Mouse (Mus musculus): ENCODE data around the gene Vmp1.

Gene Vmp1

DNA sequence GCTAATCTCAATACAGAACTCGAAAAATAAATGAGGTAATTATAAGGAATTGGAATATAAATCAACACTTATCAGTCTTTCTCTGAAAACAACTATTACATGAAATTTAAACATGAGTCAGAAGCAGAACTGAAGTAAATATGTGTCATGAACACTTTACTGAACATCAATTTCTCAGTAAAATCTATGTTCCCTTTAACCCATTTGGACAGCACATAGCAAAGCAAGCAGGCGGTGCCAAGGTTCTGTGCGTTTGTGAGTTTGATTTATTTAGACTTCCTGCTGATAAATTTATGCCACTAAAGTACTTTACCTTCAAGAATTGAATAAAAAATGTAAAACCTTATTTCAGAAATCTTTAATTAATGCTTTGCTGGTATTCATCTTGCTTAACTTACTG lies 54.2 kb downstream of the Vmp1 start:
- no peak for DNase-seq

DNA sequence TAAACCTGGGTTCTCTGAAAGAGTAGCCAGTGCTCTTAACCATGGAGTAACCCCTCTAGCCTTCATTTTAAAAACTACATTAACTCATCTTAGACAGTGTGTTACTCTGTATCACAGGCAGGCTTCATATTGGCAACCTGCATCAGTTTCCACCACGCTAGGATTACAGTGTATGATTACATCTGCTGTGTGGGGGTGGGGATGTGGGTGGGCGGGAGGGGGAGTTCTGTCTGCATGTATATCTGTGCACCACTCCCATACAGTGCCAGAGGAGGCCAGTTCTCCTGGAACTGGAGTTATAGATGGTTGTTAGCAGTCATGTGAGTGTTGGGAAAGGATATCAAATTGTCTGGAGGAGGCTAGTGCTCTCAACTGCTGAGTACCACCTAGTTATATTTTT lies 55.2 kb downstream of the Vmp1 start:
- peak; percentile 53 for DNase-seq

DNA sequence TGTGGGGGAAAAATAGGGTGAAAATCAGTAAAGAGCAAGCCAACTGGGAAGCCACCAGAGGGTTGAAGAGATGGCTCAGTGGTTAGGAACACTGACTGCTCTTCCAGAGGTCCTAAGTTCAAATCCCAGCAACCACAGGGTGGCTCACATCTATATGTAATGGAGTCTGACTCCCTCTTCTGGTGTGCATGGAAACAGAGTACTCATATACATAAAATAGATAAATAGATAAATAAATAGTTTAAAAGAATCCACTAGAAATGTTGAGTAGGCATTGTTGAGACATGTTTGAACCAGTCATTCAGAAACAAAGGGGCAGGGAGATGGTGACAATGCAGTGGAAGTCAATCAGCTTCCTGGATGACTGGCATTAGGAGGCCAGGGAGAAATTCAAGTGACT lies 56.0 kb downstream of the Vmp1 start:
- DNase-seq = no peak

DNA sequence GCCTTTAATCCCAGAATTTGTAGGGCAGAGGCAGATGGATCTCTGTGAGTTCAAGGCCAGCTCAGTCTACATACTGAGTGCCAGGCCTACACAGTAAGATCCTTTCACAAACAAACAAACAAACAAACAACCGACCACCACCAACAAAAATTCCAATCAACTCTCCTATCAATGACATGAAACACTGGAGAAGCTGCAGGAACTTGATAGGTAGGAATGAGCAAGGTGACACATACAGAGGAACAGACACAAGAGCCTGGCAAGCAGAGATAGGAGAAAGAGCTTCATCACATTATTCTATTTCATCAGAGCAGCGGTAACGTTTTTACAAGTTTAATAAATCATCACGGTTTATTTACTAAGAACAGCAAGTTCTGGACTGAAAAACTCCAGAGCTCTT lies 56.9 kb downstream of the Vmp1 start:
- DNase-seq = no peak

DNA sequence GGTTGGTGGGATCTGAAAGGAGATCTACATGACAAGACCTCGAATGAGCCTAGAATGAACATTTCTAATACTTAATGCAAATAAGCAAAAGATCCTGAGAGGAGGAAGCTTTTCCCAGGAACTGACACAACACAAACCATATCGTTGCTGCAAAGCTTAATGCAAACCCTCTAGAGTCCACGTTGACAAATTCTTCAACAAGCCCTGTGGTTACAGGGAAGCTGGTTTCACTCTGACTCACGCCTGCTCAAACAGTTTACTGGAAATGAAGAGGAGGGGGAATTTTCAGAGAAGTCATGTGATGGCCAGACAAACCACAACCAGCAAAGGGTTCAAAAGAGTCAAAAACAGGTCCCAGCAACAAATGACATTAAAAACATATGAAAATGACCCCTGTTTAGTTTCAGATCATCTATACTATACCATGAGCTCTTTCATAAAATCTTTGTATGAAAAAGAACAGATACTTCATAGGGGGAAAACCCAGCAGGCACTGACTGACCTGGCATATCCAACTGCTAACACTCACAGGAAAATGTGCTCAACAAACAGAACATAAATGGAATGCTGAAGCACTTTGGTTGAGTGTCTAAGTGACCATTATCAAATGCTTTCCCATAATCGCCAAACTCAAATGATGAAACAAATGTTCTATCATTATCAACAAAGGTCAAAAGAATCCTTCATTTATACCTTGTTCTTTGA lies 59.2 kb downstream of the Vmp1 start:
- no peak for DNase-seq

DNA sequence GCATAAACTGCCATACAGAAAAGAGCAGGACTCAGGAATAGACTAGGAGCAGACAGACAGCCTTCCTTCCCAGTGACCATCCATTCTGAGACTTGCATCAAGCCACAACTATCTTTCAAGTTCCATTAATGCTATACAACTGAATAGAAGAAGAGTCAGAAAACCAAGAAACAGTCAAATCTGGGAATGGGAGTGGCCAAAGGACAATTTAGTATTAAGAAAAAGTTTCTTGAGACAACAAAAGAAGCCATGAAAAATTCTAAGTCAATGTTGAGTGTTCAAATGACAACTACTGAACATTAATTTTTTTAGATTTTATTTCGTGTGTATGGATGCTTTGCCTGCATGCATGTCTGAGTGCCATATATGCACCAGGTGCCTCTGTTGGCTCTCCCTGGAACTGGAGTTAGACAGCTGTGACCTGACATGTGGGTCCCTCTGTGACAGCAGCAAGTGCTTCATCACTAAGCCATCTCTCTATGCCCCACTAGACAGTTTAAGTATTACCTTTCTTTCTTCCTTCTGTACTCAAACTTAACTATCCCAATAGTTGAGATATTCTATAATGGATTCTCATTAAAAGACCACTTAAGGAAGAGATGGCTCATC lies 60.1 kb downstream of the Vmp1 start:
- no peak for DNase-seq

DNA sequence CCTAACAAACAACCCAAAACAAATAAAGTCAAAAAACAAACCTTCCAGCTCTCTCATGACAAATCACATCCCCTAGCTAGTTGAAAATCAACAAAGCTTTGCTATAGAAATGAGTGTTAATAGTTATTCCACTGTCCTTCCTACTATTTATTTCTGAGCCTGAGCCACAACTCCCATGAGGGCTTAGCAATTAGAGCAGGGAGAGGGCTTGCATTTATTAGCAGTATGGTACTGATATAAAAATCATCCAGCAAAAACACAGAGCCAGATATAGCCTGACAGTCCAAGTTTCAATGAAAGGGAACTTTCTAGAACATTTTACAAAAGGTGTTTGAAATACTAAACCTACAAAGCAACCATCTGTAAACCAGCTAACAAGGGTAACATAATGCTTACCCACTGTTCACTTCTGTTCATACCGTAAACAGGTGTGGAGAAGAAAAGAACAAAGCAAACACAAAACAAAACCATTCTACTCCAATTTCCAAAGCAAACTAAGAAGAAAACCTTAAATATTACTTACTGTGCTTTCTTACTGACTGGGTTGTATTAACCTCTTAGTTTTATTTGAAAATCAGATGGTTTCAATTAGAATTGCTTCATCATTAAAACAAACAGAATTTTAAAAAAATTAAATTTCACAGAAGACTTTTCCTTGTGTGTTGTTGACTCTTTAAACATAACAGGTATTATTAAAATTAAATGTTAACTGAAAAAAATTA lies 61.3 kb downstream of the Vmp1 start:
- DNase-seq = no peak

DNA sequence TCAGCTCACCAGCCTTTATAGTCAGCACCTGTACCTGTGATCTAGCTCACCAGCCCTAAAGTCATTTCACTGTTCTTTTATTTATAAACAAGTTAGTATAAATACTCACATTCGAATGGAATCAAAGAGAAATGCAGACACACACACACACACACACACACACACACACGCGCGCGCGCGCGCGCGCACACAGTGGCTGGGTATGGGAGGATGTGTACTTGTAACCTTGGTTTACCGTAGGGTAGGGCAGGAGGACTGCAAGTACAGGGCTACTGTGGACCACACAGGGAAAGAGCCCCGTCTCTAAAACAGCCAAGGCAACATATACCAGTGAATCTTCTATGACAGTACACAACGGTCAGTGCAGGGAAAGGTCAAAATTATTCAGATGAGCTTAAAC lies 62.5 kb downstream of the Vmp1 start:
- DNase-seq = no peak

DNA sequence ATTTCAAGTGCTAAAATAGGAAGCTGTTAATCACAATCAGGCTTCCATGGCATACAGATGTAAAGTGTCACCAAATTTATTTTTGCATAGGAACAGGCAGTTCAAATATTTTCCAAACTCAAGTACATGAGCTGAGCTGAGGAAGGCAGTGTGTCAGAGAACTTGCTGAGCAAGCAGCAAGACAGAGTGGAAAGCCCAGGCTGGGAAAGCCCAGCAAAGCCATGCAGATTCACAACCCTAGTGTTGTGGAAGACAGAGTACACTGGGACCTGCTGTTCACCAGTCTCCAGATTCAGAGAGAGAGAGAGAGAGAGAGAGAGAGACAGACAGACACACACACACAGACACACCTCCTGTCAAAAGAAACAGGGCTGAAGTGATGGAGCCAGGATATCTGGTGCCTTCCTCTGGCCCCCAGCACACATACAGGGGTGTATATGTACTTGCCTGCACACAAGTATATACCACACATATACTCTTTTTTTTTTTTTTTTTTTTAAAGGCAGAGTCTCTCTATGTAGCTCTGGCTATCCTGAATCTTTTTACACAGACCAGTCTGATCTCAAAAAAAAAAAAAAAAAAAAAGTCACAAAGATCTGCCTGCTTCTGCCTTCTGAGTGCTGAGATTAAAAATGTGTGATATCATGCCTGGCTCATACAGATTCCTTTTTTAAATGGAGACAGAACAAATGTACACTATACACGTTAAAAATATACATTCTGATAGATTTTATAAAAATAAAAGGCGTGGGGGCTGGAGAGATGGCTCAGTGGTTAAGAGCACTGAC lies 64.9 kb downstream of the Vmp1 start:
- no peak for DNase-seq

DNA sequence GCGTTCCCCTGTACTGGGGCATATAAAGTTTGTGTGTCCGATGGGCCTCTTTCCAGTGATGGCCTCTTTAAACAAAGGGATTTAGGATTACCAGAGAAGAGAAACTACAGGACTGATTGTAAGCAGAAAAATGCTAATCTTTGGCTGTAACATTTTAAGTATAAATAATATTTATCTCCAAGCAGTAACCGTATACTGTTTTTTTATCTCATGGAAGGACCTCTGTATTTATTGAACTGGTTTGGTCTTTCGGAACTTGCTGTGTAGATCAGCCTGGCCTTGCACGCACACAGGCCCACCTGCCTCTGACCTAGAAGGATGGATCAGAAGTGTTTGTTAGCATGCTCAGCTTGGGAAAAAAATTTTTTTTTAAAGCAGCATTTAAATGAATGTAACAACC lies 69.0 kb downstream of the Vmp1 start:
- no peak for DNase-seq

DNA sequence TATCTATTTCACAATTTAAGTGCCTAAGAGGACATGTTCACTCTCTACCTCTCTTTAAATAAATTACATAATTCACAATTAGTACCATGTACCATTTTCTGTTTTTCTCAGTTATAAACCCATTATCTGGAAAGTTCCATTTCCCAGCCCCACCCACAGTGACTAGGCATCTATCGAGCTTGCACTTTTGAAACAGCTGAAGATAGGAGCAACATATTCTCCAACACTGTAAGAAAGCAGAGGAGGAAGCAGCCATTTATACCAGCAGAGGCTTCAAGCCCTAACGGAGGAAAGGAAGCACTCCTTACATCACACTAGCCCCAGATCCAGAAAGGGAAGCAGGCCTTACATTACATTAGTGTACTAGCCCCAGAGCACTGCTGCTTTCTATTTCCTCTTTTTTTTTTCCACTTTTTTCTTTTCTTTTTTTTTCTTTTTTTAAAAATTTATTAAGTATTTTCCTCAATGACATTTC lies 69.5 kb downstream of the Vmp1 start:
- DNase-seq = peak; percentile 88

DNA sequence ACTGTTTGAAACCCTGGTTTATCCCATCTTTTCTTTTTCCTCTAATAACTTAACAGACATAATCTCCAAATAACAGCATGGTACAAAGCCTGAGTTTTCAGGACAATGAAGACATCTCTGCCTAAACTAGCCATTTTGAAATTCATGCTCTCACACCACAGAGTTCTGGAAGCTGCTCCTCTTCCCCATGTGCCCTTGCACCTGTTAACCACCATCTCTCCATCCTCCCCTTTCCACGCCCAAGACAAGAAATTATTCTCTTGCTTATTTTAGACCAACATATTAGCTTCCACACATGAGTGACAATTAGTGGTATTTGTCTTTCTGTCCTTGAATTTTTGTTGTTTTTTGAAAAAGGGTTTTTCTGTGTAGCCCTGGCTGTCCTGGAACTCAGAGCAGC lies 71.6 kb downstream of the Vmp1 start:
- no peak for DNase-seq

DNA sequence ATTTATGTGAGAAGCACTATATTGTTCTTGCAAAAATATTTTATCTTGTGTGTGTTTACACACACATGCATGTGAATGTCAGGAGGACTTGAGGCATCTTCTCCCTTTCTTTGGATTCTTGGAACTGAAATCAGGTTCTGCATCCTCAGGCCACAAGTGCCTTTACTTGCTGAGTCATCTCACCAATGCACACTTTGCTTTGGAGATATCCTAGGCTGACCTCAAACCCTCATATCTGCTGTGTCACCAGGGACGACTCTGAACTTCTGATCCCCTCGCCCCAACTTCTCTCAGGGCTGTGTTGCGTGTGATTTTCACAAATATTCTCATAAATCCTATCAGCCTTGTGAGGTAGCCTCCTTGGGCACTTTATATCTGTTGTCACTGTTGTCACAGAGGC lies 73.4 kb downstream of the Vmp1 start:
- peak; percentile 64 for DNase-seq

DNA sequence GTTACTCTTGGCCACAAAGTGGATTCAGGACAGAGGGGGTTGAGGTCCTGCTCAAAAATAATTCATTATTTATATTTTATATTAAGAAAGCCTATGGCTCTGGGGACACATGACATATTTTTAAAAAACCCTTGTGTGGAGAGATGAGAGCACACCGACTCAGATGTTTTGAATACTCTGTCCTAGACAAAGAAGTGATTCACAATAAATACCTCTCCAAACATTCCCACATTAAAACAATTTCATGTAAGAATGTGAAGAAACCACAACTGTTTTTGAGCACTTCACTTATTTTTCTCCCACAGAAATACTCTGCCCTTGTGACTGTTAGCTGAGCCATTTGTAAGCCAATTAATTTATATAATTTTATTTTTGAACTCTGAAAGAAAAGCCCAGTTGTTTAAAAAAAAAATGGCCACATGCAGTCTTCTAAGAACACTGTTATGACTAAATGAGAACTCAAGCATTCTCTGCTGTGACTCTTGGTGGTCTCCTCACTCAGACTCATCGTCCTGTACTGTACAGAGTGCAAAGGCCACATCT lies 75.8 kb downstream of the Vmp1 start:
- no peak for DNase-seq

DNA sequence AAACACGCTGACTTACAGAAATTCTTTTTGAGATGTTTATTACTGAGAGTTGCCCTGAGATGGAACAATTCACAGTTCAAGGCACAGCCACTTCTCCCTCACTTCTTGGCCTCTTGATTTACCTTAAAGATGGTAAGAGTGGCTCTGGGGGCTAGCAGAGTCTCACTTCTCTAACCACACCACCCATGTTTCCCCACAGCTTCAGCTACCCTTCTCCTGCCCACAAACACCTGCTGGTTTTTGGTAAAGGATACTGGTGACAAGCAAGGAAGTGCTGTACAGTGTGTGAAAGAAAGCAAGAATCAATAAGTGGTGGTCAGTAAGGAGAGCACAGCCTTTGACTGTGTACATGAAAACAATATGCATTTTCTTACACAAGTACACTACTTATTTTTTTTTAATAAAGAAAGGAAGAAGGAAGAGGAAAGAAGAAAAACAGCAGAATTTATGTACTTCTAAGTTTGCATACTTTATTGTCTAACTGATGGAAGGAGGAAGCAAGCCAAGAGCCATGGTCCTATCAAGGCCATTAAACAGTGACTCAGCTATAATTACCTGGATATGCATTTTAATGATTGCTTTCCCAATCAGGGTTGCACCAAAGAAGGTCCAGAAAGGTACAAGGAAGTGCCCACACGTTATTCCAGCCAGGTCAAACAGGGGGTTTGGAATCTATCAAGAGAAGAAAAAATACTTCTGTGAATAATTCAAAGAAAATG lies 76.9 kb downstream of the Vmp1 start:
- DNase-seq = no peak

DNA sequence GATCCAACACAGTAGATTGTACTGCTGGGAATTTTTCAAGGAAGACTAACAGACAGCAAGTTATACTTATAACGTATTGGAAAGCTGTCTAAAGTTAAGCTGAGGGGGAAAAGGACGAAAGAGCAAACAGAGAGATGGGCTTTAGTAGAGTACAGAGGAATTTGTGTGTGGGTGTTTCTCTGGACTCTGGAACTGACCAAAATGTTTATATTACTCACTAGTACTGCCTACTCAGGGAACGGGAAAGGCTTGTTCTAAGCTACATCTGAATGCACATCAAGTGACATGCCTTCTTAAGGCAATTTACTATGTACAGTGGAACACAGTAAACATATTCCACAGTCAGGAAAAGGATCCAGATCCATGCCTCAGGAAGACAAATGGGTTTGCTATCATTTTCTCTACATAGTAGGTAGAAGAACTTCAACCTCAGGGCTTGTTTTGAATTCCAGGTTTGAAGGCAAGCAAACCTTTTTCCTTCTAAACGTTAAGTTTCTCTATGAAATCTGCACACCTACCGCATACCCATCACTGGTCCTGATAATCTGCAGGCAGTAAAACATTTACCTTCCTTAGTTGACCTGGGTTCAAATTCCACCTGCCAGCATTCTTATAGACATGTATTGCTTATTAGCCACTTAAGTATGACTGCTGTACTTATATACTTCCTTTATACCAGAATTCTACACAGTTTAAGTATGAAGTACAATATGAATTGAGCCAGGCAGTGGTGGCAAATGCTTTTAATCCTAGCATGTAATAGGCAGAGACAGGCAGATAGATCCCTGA lies 78.7 kb downstream of the Vmp1 start:
- DNase-seq = no peak

DNA sequence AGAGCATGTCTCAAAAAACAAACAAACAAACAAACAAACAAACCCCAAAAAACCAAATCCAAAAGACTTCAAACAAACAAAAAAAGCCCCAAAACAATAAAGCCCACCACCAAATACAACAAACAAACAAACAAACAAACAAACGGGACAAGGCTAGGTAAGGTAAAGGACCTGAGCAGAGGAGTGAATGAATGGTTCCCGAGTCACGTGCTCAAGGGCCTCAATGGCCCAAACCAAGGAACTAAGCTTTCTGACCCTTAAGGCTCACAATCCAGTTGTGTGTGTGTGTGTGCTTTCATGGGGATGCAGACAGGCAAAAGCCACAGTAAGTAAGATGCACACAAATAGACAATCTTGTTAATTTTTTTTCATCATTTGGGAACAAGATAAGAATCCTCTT lies 79.3 kb downstream of the Vmp1 start:
- DNase-seq = no peak

DNA sequence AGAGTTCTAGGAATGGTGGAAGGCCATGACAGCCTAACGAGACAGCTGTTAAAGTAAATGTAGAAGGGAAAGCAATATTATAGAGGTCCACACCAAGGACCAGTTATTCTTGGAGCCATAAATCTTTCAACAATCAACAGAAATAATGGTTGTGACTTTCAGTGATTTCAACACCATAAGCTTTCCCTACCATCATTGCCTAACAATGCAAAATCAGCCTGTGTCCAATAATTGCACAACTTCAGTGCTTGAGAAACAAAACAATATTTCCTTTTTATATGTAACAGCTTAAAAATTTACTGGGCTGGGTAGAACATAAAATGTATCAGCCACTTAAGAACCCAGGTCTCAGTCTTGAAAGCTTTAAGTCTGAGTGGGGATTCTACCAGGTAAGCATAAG lies 79.9 kb downstream of the Vmp1 start:
- DNase-seq = no peak

DNA sequence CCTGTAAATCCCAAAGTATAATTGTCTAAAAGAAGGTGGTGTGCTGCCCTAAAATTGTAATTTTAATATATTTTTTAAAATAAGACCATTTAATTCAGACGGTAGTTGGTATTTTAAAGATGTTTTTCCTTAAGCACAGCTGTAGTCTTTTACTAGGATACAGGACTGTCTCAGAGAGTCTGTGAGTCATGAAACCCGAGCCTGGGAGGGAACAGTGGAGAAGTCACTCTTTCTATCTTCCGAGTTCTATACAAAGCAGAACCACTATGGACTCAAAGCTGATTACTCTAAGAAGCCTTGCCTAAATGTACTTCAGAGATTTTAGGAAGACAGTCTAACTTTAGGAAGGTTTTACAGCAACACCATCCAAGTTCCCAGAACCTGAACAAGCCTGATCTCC lies 81.5 kb downstream of the Vmp1 start:
- no peak for DNase-seq

DNA sequence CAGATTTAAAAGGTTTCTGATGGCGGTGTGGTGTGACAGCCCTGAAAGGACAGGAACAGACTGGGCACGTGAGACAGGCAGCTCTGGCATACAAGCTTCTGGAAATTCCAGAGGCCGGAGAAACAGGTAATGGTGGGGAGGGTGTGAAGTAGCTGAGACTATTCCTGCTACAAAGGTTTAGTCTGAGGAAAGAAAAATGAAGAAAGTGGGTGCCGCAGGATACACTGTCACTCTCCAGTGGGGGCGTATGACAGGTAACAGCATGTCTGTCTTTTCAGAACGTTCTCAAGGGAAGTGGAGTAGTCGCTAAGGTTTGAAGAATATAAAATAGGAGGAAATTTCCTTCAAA lies 83.5 kb downstream of the Vmp1 start:
- DNase-seq = no peak

DNA sequence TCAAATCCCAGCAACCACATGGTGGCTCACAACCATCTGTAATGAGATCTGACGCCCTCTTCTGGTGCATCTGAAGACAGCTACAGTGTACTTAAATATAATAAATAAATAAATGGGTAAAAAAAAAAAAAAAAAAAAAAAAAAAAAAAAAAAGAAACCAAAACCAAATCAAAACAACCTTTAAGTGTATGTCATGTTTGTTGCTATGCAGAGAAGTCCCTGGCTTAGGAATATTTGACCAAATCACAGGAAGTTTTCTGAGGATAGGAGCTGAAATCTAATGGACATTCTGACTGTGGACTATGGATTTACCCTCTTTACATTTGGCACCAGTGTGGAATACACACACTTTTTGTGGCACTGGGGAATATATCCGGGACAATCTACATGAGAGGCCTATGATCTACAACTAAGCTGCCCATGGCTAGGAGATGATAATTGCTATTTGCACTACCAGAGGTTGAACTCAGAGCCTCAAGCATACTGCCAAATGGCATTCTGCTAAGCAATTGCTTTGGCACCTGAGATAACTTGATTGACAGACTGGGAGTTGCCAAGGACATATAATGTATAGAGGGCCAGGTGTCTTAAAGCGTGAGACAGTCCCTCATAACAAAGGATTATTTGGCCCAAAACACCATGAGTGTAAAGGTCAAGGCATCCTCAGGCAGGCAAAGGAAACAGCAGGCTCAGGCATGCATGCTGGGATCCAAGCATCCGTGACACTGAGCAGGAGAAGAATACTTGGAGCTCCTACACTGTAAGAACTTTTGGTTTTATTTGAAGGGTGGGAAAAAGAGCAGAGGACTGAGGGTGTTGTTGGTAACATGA lies 84.0 kb downstream of the Vmp1 start:
- no peak for DNase-seq
